Mouse (Mus musculus) adrenal gland, adult (tissue): Measurements from ENCODE around the gene Abcc9.

Experiments used
- DNase-seq, 2 experiments: peaks; one replicate each; pipeline ENCODE4 v3.0.0; 2022 to 2023; ENCODE audit warnings: low spot score in 1 of 2; ENCODE audit not compliant: inconsistent age in 2 of 2

Abcc9 gene

GRCm38 (mm10) chr6:142623351-142623750 is 78.8 kb downstream of the Abcc9 start:
- DNase-seq, result no peak

GRCm38 (mm10) chr6:142616659-142617058 is 85.5 kb downstream of the Abcc9 start:
- DNase-seq, result no peak

- peak; percentile 28 to 32 for DNase-seq
Observed at GRCm38 (mm10) chr6:142614324-142614723, 87.8 kb downstream of the Abcc9 start.

GRCm38 (mm10) chr6:142612366-142612765 is 89.7 kb downstream of the Abcc9 start:
- DNase-seq, result no peak

- DNase-seq, result peak in 1 of 2 experiments; percentile 35
Observed at GRCm38 (mm10) chr6:142609401-142610373, 92.4 kb downstream of the Abcc9 start.

GRCm38 (mm10) chr6:142607080-142607479 is 95.0 kb downstream of the Abcc9 start:
- DNase-seq, result no peak

- no peak for DNase-seq
Observed at GRCm38 (mm10) chr6:142602772-142603171, 99.3 kb downstream of the Abcc9 start.

GRCm38 (mm10) chr6:142578831-142579230 is 123.3 kb downstream of the Abcc9 start:
- peak in 1 of 2 experiments; percentile 87 for DNase-seq

- no peak for DNase-seq
Observed at GRCm38 (mm10) chr6:142577801-142578200, 124.3 kb downstream of the Abcc9 start.

- peak in 1 of 2 experiments; percentile 63 for DNase-seq
Observed at GRCm38 (mm10) chr6:142572876-142573275, 129.2 kb downstream of the Abcc9 start.

- DNase-seq, result peak in 1 of 2 experiments; percentile 62
Observed at GRCm38 (mm10) chr6:142571629-142572360, 130.3 kb downstream of the Abcc9 start.

- peak; percentile 68 to 91 for DNase-seq
Observed at GRCm38 (mm10) chr6:142571055-142571618, 131.0 kb downstream of the Abcc9 start, which contains the start of gene Kcnj8. Gene Kcnj8 (minus strand): TSS chr6:142571614.

GRCm38 (mm10) chr6:142570046-142570770 is 131.9 kb downstream of the Abcc9 start:
- no peak for DNase-seq

- peak in 1 of 2 experiments; percentile 53 for DNase-seq
Observed at GRCm38 (mm10) chr6:142568713-142569357, 133.3 kb downstream of the Abcc9 start.

- peak; percentile 27 to 90 for DNase-seq
Observed at GRCm38 (mm10) chr6:142567452-142567851, 134.7 kb downstream of the Abcc9 start.

GRCm38 (mm10) chr6:142564746-142565145 is 137.4 kb downstream of the Abcc9 start:
- DNase-seq, result no peak

- DNase-seq, result no peak
Observed at GRCm38 (mm10) chr6:142561151-142561550, 141.0 kb downstream of the Abcc9 start.

- DNase-seq, result peak in 1 of 2 experiments; percentile 82
Observed at GRCm38 (mm10) chr6:142558772-142559679, 143.1 kb downstream of the Abcc9 start.

- no peak for DNase-seq
Observed at GRCm38 (mm10) chr6:142558076-142558475, 144.0 kb downstream of the Abcc9 start.
